10 mouse cellular contexts compared by ENCODE assay signal in genomic region chr9:21289337-21289671, GRCm38 (mm10). TPM values are rescaled to one million over a fixed set of nuclear protein-coding genes. Genes with fewer than 3 reads are reported as not detected.
DNase-seq lines count a peak whose midpoint lies in the region; ATAC-seq and TF ChIP-seq lines count a peak whose summit lies in the region.
"Had no signal": no experiment of that assay in that cellular context is flagged by ENCODE, and none has a peak within 500 bp of the region (broad histone marks: within the 10 kb centered on the region; RNA-seq: fewer than 3 reads in every experiment).

No protein-coding gene starts in this region.

- H3K4me1 ChIP-seq in embryonic facial prominence, embryonic 13.5 days = peaks cover 32% of the 10 kb centered on the region
- H3K4me1 ChIP-seq in hindbrain, embryonic 12.5 days = peaks cover 32% of the 10 kb centered on the region
- peaks cover 33% of the 10 kb centered on the region for H3K4me1 ChIP-seq in midbrain, embryonic 14.5 days (ENCODE audit: control insufficient read depth, insufficient read depth, low read length)

- H3K9ac ChIP-seq in embryonic facial prominence, embryonic 13.5 days = no peak overlapping the region
- H3K9ac ChIP-seq in hindbrain, embryonic 12.5 days = no peak overlapping the region
- H3K9ac ChIP-seq in midbrain, embryonic 14.5 days (replicated peaks; ENCODE audit: low read length) = no peak overlapping the region

- H3K4me3 ChIP-seq in layer of hippocampus, adult 2 months = no peak overlapping the region; the same call in 1 of the 2 replicates
- 0 out of 2 replicates have a peak overlapping the region, but pooled peaks have one; percentile 82 for H3K4me3 ChIP-seq in embryonic facial prominence, embryonic 13.5 days
- H3K4me3 ChIP-seq in hindbrain, embryonic 12.5 days = 0 out of 2 replicates have a peak overlapping the region, but pooled peaks have one; percentile 81
- H3K4me3 ChIP-seq in midbrain, embryonic 14.5 days (replicated peaks; ENCODE audit: low read depth, low read length) = no peak overlapping the region; the same call in 1 of the 2 replicates

- peaks cover 22% of the 10 kb centered on the region for H3K36me3 ChIP-seq in embryonic facial prominence, embryonic 13.5 days
- peaks cover 10% of the 10 kb centered on the region for H3K36me3 ChIP-seq in hindbrain, embryonic 12.5 days
- H3K36me3 ChIP-seq in midbrain, embryonic 14.5 days (ENCODE audit: control insufficient read depth, insufficient read depth, low read length) = peaks cover 10% of the 10 kb centered on the region

- no peak for ATAC-seq in embryonic facial prominence, embryonic 13.5 days (ENCODE audit: insufficient number of reproducible peaks, insufficient read depth, low FRiP score, low TSS enrichment, low read depth)
- no peak for ATAC-seq in hindbrain, embryonic 12.5 days (ENCODE audit: low FRiP score)
- ATAC-seq in midbrain, embryonic 14.5 days (ENCODE audit: low FRiP score, low TSS enrichment) = no peak
- ATAC-seq in inflammation-experienced regulatory T-cells, adult 6 months = no peak

- H3K9me3 ChIP-seq in embryonic facial prominence, embryonic 13.5 days = no peaks in the 10 kb centered on the region
- no peaks in the 10 kb centered on the region for H3K9me3 ChIP-seq in hindbrain, embryonic 12.5 days (replicated peaks)
- H3K9me3 ChIP-seq in midbrain, embryonic 14.5 days (ENCODE audit: control insufficient read depth, low read length) = no peaks in the 10 kb centered on the region

- no peaks in the 10 kb centered on the region for H3K27me3 ChIP-seq in embryonic facial prominence, embryonic 13.5 days
- H3K27me3 ChIP-seq in hindbrain, embryonic 12.5 days = no peaks in the 10 kb centered on the region
- no peaks in the 10 kb centered on the region for H3K27me3 ChIP-seq in midbrain, embryonic 14.5 days (ENCODE audit: control insufficient read depth, insufficient read depth, low read length)

- DNase-seq in layer of hippocampus, adult 2 months (ENCODE audit: low spot score in 2 of 2) = no peak
- DNase-seq in layer of hippocampus, postnatal 36 days = no peak
- DNase-seq in midbrain, embryonic 14.5 days = no peak
- no peak for DNase-seq in layer of hippocampus, postnatal 14 days (ENCODE audit: low spot score in 2 of 2)
- no peak for DNase-seq in cerebellum, postnatal 14 days
- DNase-seq: cerebellum, postnatal 25 days; kidney, adult 9 months had no signal

- peak overlapping the region; percentile 78 for H3K4me2 ChIP-seq in embryonic facial prominence, embryonic 13.5 days
- peak overlapping the region; percentile 71 for H3K4me2 ChIP-seq in hindbrain, embryonic 12.5 days (replicated peaks)
- H3K4me2 ChIP-seq in midbrain, embryonic 14.5 days (ENCODE audit: low read length) = peak overlapping the region; percentile 84

- WGBS in embryonic facial prominence, embryonic 13.5 days = 82% methylated on average over 2 of the region's 2 CpGs
- 83% methylated on average over 2 of the region's 2 CpGs for WGBS in hindbrain, embryonic 12.5 days
- WGBS in midbrain, embryonic 14.5 days = 88% methylated on average over 2 of the region's 2 CpGs

- TF ChIP-seq CTCF in layer of hippocampus, adult 2 months (conservative IDR thresholded peaks at IDR 0.05) = no peak

- H3K27ac ChIP-seq in layer of hippocampus, adult 2 months = peak overlapping the region; percentile 95; the same call in 1 of the 2 replicates
- H3K27ac ChIP-seq in embryonic facial prominence, embryonic 13.5 days = no peak overlapping the region
- H3K27ac ChIP-seq in hindbrain, embryonic 12.5 days = no peak overlapping the region
- no peak overlapping the region for H3K27ac ChIP-seq in midbrain, embryonic 14.5 days (replicated peaks; ENCODE audit: low read depth, low read length)

RNA-seq across cellular contexts. Expression of gene Kri1, which starts 1.5 kb away (rescaled TPM):
- total RNA-seq in layer of hippocampus, adult 2 months (2021) = 10 to 100 TPM; 45.1 to 46.6 TPM
- 10 to 100 TPM; 48.1 to 50.2 TPM for total RNA-seq in layer of hippocampus, postnatal 36 days (2021)
- 16.8 and 19.2 TPM in 2 replicates for polyA plus RNA-seq in embryonic facial prominence, embryonic 13.5 days (2015; fragmentation: Nextera tagmentation; extraction: Ambion mirVana)
- 18.1 and 23.6 TPM in 2 replicates for polyA plus RNA-seq in hindbrain, embryonic 12.5 days (2016; fragmentation: Nextera tagmentation; extraction: Ambion mirVana)
- polyA plus RNA-seq in midbrain, embryonic 14.5 days (2014; fragmentation: Nextera tagmentation; extraction: Ambion mirVana) = 12.9 and 16.9 TPM in 2 replicates
- polyA plus RNA-seq in inflammation-experienced regulatory T-cells, adult 6 months (2017; shearing (Covaris generic)) = 10 to 100 TPM; 16.5 to 36.2 (median 26.9) TPM
- total RNA-seq in layer of hippocampus, postnatal 14 days (2021) = 10 to 100 TPM; 32.1 to 33.4 TPM

RNA-seq across cellular contexts. Expression of gene Cdkn2d, which starts 1.9 kb away (rescaled TPM):
- total RNA-seq in layer of hippocampus, adult 2 months (2021) = 10 to 100 TPM; 53.7 to 54.4 TPM
- total RNA-seq in layer of hippocampus, postnatal 36 days (2021) = 10 to 100 TPM; 53.0 to 62.9 TPM
- polyA plus RNA-seq in embryonic facial prominence, embryonic 13.5 days (2015; fragmentation: Nextera tagmentation; extraction: Ambion mirVana) = 52.1 and 56.2 TPM in 2 replicates
- polyA plus RNA-seq in hindbrain, embryonic 12.5 days (2016; fragmentation: Nextera tagmentation; extraction: Ambion mirVana) = 72.0 and 72.7 TPM in 2 replicates
- polyA plus RNA-seq in midbrain, embryonic 14.5 days (2014; fragmentation: Nextera tagmentation; extraction: Ambion mirVana) = 84.9 and 95.7 TPM in 2 replicates
- 100 to 1,000 TPM; 116 to 131 (median 128) TPM for polyA plus RNA-seq in inflammation-experienced regulatory T-cells, adult 6 months (2017; shearing (Covaris generic))
- 10 to 100 TPM; 58.9 to 62.0 TPM for total RNA-seq in layer of hippocampus, postnatal 14 days (2021)

RNA-seq across cellular contexts. Expression of gene Ap1m2, which starts 22.8 kb away (rescaled TPM):
- under 1 TPM; 0.41 to 0.76 TPM for total RNA-seq in layer of hippocampus, adult 2 months (2021)
- total RNA-seq in layer of hippocampus, postnatal 36 days (2021) = under 1 TPM; 0.35 to 0.57 TPM
- polyA plus RNA-seq in embryonic facial prominence, embryonic 13.5 days (2015; fragmentation: Nextera tagmentation; extraction: Ambion mirVana) = 22.3 and 30.1 TPM in 2 replicates
- polyA plus RNA-seq in hindbrain, embryonic 12.5 days (2016; fragmentation: Nextera tagmentation; extraction: Ambion mirVana) = 3.2 and 7.6 TPM in 2 replicates
- 0.88 and 1.5 TPM in 2 replicates for polyA plus RNA-seq in midbrain, embryonic 14.5 days (2014; fragmentation: Nextera tagmentation; extraction: Ambion mirVana)
- 1 to 10 TPM in 1 of 3 experiments, under 1 TPM in 2; 0.36 to 1.0 (median 0.42) TPM for polyA plus RNA-seq in inflammation-experienced regulatory T-cells, adult 6 months (2017; shearing (Covaris generic))
- total RNA-seq in layer of hippocampus, postnatal 14 days (2021) = under 1 TPM in 1 of 2 experiments, not detected in 1; 0.50 TPM

RNA-seq across cellular contexts. Expression of gene Atg4d, which starts 24.2 kb away (rescaled TPM):
- 10 to 100 TPM; 39.8 to 40.2 TPM for total RNA-seq in layer of hippocampus, adult 2 months (2021)
- total RNA-seq in layer of hippocampus, postnatal 36 days (2021) = 10 to 100 TPM; 38.8 to 40.9 TPM
- 33.3 and 35.4 TPM in 2 replicates for polyA plus RNA-seq in embryonic facial prominence, embryonic 13.5 days (2015; fragmentation: Nextera tagmentation; extraction: Ambion mirVana)
- 43.4 and 46.8 TPM in 2 replicates for polyA plus RNA-seq in hindbrain, embryonic 12.5 days (2016; fragmentation: Nextera tagmentation; extraction: Ambion mirVana)
- 44.6 and 44.7 TPM in 2 replicates for polyA plus RNA-seq in midbrain, embryonic 14.5 days (2014; fragmentation: Nextera tagmentation; extraction: Ambion mirVana)
- 10 to 100 TPM; 23.5 to 32.5 (median 24.2) TPM for polyA plus RNA-seq in inflammation-experienced regulatory T-cells, adult 6 months (2017; shearing (Covaris generic))
- 10 to 100 TPM; 33.5 to 39.3 TPM for total RNA-seq in layer of hippocampus, postnatal 14 days (2021)

RNA-seq across cellular contexts. Expression of gene Slc44a2, which starts 31.2 kb away (rescaled TPM):
- 10 to 100 TPM; 50.7 to 52.6 TPM for total RNA-seq in layer of hippocampus, adult 2 months (2021)
- total RNA-seq in layer of hippocampus, postnatal 36 days (2021) = 10 to 100 TPM; 49.6 to 56.3 TPM
- 120 and 123 TPM in 2 replicates for polyA plus RNA-seq in embryonic facial prominence, embryonic 13.5 days (2015; fragmentation: Nextera tagmentation; extraction: Ambion mirVana)
- polyA plus RNA-seq in hindbrain, embryonic 12.5 days (2016; fragmentation: Nextera tagmentation; extraction: Ambion mirVana) = 86.8 and 93.2 TPM in 2 replicates
- 49.3 and 67.4 TPM in 2 replicates for polyA plus RNA-seq in midbrain, embryonic 14.5 days (2014; fragmentation: Nextera tagmentation; extraction: Ambion mirVana)
- 100 to 1,000 TPM; 125 to 263 (median 241) TPM for polyA plus RNA-seq in inflammation-experienced regulatory T-cells, adult 6 months (2017; shearing (Covaris generic))
- total RNA-seq in layer of hippocampus, postnatal 14 days (2021) = 10 to 100 TPM; 53.4 to 61.0 TPM

Comparison
In these comparisons a context has a peak if more than half of its experiments do, and no peak if none do; other contexts are left out.
1. H3K4me3 ChIP-seq: peak in embryonic facial prominence, embryonic 13.5 days (single experiment) and hindbrain, embryonic 12.5 days (single experiment); none in layer of hippocampus, adult 2 months (single experiment) and midbrain, embryonic 14.5 days (single experiment).
2. Peak in every context shown above with its lines, with median percentiles within 50 percentile points of each other: H3K4me2 ChIP-seq.